Mouse (Mus musculus) midbrain, embryonic 12.5 days (tissue): ENCODE results near the gene Rhov. TPM values are rescaled to one million over a fixed set of nuclear protein-coding genes. Genes with fewer than 3 reads are reported as not detected.

Experiments used
- ATAC-seq: fragments of 200-750 bp; cut with Nextera tagmentation; 2 replicates; pipeline ENCODE4 v1.8.0; 2017; ENCODE audit warnings: low read depth, moderate TSS enrichment, moderate library complexity; ENCODE audit not compliant: low FRiP score
- H3K27ac ChIP-seq: fragments of 300-500 bp; sonication (generic); replicated peaks from 2 replicates; pipeline ENCODE4 v1.5.1; 2016; ENCODE audit warnings: mild to moderate bottlenecking
- H3K27me3 ChIP-seq: fragments of 300-500 bp; sonication (generic); 2 replicates; pipeline ENCODE4 v1.6.1; 2016; ENCODE audit warnings: mild to moderate bottlenecking
- H3K36me3 ChIP-seq: fragments of 300-500 bp; sonication (generic); 2 replicates; pipeline ENCODE4 v1.6.1; 2016
- H3K4me1 ChIP-seq: fragments of 300-500 bp; sonication (generic); 2 replicates; pipeline ENCODE4 v1.6.1; 2016
- H3K4me2 ChIP-seq: fragments of 300-500 bp; sonication (generic); replicated peaks from 2 replicates; pipeline ENCODE4 v1.6.1; 2016; ENCODE audit warnings: mild to moderate bottlenecking, moderate library complexity
- H3K4me3 ChIP-seq: fragments of 300-500 bp; sonication (generic); 2 replicates; pipeline ENCODE4 v1.5.1; 2016; ENCODE audit warnings: mild to moderate bottlenecking
- H3K9ac ChIP-seq: fragments of 300-500 bp; sonication (generic); replicated peaks from 2 replicates; pipeline ENCODE4 v1.6.1; 2016; ENCODE audit warnings: mild to moderate bottlenecking, moderate library complexity
- H3K9me3 ChIP-seq: fragments of 300-500 bp; sonication (generic); 2 replicates; pipeline ENCODE4 v1.6.1; 2016; ENCODE audit warnings: mild to moderate bottlenecking
- WGBS: fragments of 180-500 bp; shearing (Covaris S2); methylation state at CpG from one replicate; pipeline ENCODE4 v1.1.7; 2016; 5-methylcytosine and 5-hydroxymethylcytosine counted together
- polyA plus RNA-seq: library from polyadenylated mRNA; unstranded; fragments of >200 nt; fragmentation: Nextera tagmentation; extraction: Ambion mirVana; gene quantifications from 2 replicates; pipeline ENCODE4 v1.2.1, GENCODE M21; 2016

Gene Rhov
- polyA plus RNA-seq, 1 experiment from 2014 or later, result 3.9 TPM

DNA sequence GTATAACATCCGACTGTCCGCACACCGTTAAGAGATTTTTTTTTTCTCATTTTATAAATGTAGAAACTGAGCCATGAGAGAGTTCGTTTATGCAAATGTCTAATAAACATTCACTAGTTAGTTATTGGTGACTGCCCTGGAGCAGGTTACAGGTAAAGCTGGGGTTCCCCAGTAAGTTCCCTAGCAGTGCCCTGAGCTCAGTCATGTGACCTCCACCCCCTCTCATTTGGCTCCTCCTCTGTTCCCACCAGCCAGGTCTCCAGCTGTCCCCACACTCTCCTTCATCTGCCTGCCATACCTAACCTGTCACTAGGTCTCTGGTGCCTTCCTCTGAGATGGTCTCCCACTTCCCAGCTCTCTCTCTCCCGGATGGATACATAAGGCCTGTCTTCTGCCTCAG is 16.3 kb upstream of the Rhov start:
- whole genome bisulfite sequencing, result 92% methylated on average over 5 of the region's 5 CpGs
- no peak for ATAC-seq

DNA sequence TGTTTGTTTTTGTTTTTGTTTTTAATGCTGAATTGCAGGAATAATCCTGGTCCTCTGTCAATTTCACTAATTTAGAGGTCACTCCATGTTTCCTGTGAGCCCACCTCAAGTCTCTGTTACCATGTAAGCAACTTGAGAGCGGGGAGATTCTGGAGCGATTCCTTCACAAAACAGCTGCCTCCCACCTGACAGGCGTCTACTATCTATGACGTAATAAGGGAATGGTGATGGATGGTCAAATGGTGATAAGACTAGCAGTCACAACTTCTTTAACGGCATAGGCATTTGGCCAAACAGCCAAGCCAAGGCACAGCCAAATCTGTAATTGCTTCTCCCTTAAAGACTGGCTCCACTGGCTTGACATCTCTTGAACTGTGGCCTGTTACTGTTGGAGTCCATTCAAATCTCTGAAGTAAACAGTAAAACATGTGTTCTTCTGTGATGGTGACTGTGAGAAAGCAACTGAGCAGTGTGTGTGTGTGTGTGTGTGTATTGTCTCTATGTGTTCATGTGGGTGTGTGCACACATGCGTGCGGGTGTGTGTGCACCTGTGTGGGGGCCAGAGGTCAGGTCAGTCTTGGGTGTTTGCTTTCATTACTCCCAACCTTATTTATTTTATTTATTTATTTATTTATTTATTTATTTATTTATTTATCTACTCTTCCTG is 11.0 kb upstream of the Rhov start:
- ATAC-seq, result no peak
- H3K4me3 ChIP-seq, result no peak overlapping the region
- no peaks in the 10 kb centered on the region for H3K36me3 ChIP-seq
- no peak overlapping the region for H3K27ac ChIP-seq
- H3K9me3 ChIP-seq, result no peaks in the 10 kb centered on the region
- no peaks in the 10 kb centered on the region for H3K27me3 ChIP-seq
- H3K4me2 ChIP-seq, result no peak overlapping the region
- 92% methylated on average over 7 of the region's 7 CpGs for WGBS
- no peaks in the 10 kb centered on the region for H3K4me1 ChIP-seq
- no peak overlapping the region for H3K9ac ChIP-seq

More for the DNA sequence above, 16.3 kb upstream of the Rhov start:
- Histone ChIP-seq H3K4me2 (no peak overlapping the region), H3K4me1 (peaks cover 12% of the 10 kb centered on the region), H3K36me3 (peaks cover 16% of the 10 kb centered on the region), H3K9me3 (no peaks in the 10 kb centered on the region), H3K4me3 (no peak overlapping the region), H3K27me3 (no peaks in the 10 kb centered on the region), H3K9ac (no peak overlapping the region), H3K27ac (no peak overlapping the region)

DNA sequence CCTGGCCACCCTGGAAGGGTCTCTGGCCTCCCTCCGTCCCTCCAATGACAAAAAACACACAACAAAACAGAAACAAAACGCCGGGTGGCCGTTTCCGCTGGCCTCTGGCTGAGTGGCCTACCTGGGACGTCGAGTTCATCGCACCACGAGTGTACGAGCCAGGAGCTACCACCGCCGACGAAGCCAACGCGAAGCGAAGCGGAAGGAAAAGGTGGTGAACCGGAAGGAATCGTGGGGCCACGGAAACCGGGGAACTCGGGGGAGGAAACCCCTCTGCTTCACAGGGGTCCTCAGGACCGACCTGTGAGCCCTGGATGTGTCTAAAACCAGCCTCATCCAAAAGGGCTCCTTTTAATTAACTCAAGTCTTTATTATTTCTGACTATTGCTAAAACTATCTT is 6.7 kb upstream of the Rhov start:
- no peak for ATAC-seq
- H3K9ac ChIP-seq, result no peak overlapping the region
- H3K4me3 ChIP-seq, result no peak overlapping the region
- H3K36me3 ChIP-seq, result no peaks in the 10 kb centered on the region
- no peak overlapping the region for H3K27ac ChIP-seq
- WGBS, result 86% methylated on average over 23 of the region's 23 CpGs
- no peaks in the 10 kb centered on the region for H3K9me3 ChIP-seq
- H3K27me3 ChIP-seq, result no peaks in the 10 kb centered on the region
- H3K4me1 ChIP-seq, result no peaks in the 10 kb centered on the region
- no peak overlapping the region for H3K4me2 ChIP-seq

GRCm38 (mm10) chr2:119276926-119277325 is 5.9 kb upstream of the Rhov start:
- Histone ChIP-seq H3K4me1 (no peaks in the 10 kb centered on the region), H3K27ac (no peak overlapping the region), H3K36me3 (no peaks in the 10 kb centered on the region), H3K27me3 (no peaks in the 10 kb centered on the region), H3K9ac (no peak overlapping the region), H3K4me3 (no peak overlapping the region), H3K4me2 (no peak overlapping the region), H3K9me3 (no peaks in the 10 kb centered on the region)
- WGBS, result 80% methylated on average over 7 of the region's 7 CpGs
- no peak for ATAC-seq

GRCm38 (mm10) chr2:119274126-119274525 is 3.1 kb upstream of the Rhov start:
- ATAC-seq, result no peak
- Histone ChIP-seq H3K9me3 (no peaks in the 10 kb centered on the region), H3K9ac (no peak overlapping the region), H3K27ac (no peak overlapping the region), H3K4me2 (no peak overlapping the region), H3K4me3 (no peak overlapping the region), H3K4me1 (peaks cover 6% of the 10 kb centered on the region; the same call in 1 of the 2 replicates), H3K27me3 (peaks cover 16% of the 10 kb centered on the region), H3K36me3 (no peaks in the 10 kb centered on the region)
- 81% methylated on average over 1 of the region's 1 CpGs for WGBS

DNA sequence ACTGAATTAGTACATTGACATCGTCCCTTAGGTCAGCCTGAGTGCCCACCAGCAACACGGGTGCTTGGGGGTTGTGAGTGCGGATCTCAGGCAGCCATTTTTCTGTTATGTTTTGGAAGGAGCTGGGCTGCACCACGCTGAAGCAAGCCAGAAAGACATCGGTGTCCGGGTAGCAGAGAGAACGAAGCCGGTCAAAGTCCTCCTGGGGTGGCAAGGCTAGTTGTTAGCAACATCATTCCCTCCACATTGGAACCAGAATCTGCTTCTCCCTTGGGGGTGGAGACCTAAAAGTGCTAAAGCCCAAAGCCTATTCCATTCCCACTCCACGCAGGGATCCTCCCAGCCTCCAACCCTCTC is 808 bp downstream of the Rhov start:
- Histone ChIP-seq H3K4me2 (peak overlapping the region; percentile 91), H3K9ac (peak overlapping the region; percentile 68), H3K9me3 (no peaks in the 10 kb centered on the region), H3K36me3 (no peaks in the 10 kb centered on the region), H3K27me3 (peaks cover 23% of the 10 kb centered on the region), H3K4me1 (peaks cover 6% of the 10 kb centered on the region; the same call in 1 of the 2 replicates), H3K27ac (no peak overlapping the region), H3K4me3 (peak overlapping the region; percentile 71)
- WGBS, result 41% methylated on average over 9 of the region's 9 CpGs
- 0 out of 2 replicates have a peak, but pooled peaks have one; percentile 4 for ATAC-seq

DNA sequence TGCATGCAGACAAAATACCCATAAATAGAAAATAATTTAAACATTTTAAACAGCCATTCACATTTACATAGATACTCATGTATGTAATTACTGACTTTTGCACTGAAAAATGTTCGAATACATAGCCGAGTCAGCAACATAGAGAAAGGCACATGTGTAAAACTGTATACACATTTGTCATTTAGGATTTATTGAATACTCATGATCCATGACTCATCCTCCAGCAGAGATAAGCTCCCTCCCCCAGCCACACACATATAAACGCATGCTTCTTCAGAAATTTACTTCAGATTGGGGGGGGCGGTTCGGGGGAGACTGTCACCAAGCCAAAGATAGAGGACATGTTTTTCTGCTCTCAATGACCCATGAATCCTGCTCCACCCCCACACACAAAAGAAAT is 7.3 kb downstream of the Rhov start:
- 78% methylated on average over 5 of the region's 5 CpGs for WGBS
- no peak overlapping the region for H3K27ac ChIP-seq
- no peaks in the 10 kb centered on the region for H3K36me3 ChIP-seq
- no peak overlapping the region for H3K4me2 ChIP-seq
- H3K9ac ChIP-seq, result no peak overlapping the region
- no peak for ATAC-seq
- H3K4me1 ChIP-seq, result no peaks in the 10 kb centered on the region
- H3K4me3 ChIP-seq, result no peak overlapping the region
- H3K9me3 ChIP-seq, result no peaks in the 10 kb centered on the region
- H3K27me3 ChIP-seq, result peaks cover 8% of the 10 kb centered on the region; the same call in 1 of the 2 replicates

- H3K9ac ChIP-seq, result no peak overlapping the region
- 52% methylated on average over 8 of the region's 8 CpGs for WGBS
- H3K4me2 ChIP-seq, result no peak overlapping the region
- peaks cover 4% of the 10 kb centered on the region; the same call in 1 of the 2 replicates for H3K27me3 ChIP-seq
- H3K27ac ChIP-seq, result no peak overlapping the region
- no peak for ATAC-seq
- H3K9me3 ChIP-seq, result no peaks in the 10 kb centered on the region
- H3K4me1 ChIP-seq, result no peaks in the 10 kb centered on the region
- H3K4me3 ChIP-seq, result no peak overlapping the region
- H3K36me3 ChIP-seq, result no peaks in the 10 kb centered on the region
These were observed 8.1 kb downstream of the Rhov start for GRCm38 (mm10) chr2:119262978-119263377.

GRCm38 (mm10) chr2:119261326-119261725 is 9.7 kb downstream of the Rhov start:
- peaks cover 4% of the 10 kb centered on the region; the same call in 1 of the 2 replicates for H3K27me3 ChIP-seq
- H3K27ac ChIP-seq, result no peak overlapping the region
- H3K4me2 ChIP-seq, result no peak overlapping the region
- no peaks in the 10 kb centered on the region for H3K36me3 ChIP-seq
- H3K4me3 ChIP-seq, result no peak overlapping the region
- 58% methylated on average over 2 of the region's 2 CpGs for WGBS
- H3K9me3 ChIP-seq, result no peaks in the 10 kb centered on the region
- H3K9ac ChIP-seq, result no peak overlapping the region
- H3K4me1 ChIP-seq, result no peaks in the 10 kb centered on the region
- no peak for ATAC-seq

DNA sequence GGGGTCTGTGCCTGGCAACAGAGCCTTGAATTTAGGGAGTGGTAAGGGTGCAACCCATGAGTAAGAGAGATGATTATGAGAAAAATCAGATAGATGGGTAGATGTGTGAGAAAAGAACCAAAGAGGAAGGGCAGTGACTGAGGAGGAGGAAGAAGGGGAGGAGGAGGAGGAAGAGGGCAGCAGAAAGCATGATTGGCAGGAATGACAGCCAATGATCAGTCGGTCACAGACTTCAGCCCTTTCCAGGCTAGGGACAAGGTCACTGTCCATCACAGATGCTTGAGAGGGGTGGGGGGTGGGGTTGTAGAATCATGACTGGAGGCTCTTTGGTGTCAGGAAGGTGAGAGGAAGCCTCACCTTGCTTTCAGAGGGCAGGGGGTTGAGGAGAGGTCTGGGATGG is 10.6 kb downstream of the Rhov start:
- 71% methylated on average over 1 of the region's 1 CpGs for WGBS
- Histone ChIP-seq H3K9ac (no peak overlapping the region), H3K36me3 (no peaks in the 10 kb centered on the region), H3K4me2 (no peak overlapping the region), H3K4me3 (no peak overlapping the region), H3K4me1 (no peaks in the 10 kb centered on the region), H3K27me3 (peaks cover 4% of the 10 kb centered on the region; the same call in 1 of the 2 replicates), H3K9me3 (no peaks in the 10 kb centered on the region), H3K27ac (no peak overlapping the region)
- no peak for ATAC-seq

GRCm38 (mm10) chr2:119254976-119255375 is 16.1 kb downstream of the Rhov start:
- no peaks in the 10 kb centered on the region for H3K4me1 ChIP-seq
- peaks cover 23% of the 10 kb centered on the region for H3K27me3 ChIP-seq
- no peak overlapping the region for H3K4me3 ChIP-seq
- H3K9ac ChIP-seq, result no peak overlapping the region
- 7% methylated on average over 7 of the region's 7 CpGs for WGBS
- H3K36me3 ChIP-seq, result no peaks in the 10 kb centered on the region
- no peak overlapping the region for H3K27ac ChIP-seq
- no peak for ATAC-seq
- H3K4me2 ChIP-seq, result no peak overlapping the region
- no peaks in the 10 kb centered on the region for H3K9me3 ChIP-seq

DNA sequence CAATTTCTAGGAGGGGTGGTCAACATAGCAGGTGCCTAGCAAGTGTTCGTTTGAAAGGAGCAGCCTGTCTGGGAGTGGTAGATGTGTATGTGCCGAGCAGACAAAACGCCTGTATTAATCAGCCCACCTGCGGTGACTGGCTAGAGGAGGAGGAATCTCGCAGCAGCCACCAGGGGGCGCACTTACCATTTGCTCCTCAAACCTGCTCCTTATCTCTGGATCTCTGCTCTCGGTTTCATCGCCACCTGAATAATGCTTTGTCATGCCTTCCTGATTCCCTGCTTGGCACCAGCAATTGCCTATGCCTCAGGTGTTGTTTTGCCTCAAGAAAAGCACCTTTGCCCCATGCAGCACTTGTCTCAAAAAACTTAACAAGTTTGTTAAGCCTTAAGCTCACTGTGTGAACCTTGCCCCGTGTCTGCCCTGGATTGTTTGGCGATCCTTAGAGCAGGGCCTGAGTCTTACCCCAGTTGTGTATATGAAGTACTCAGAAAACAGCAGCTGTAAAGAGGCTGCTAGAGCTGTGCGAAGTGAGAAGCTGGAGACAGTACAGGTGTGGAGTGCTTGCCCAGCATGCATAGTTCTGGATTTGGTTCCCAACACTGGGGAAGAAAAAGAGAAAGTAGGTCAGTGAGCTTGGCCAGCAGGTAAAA is 20.1 kb downstream of the Rhov start:
- H3K36me3 ChIP-seq, result no peaks in the 10 kb centered on the region
- ATAC-seq, result peak; percentile 49; the same call in 1 of the 2 replicates

More for the DNA sequence above, 20.1 kb downstream of the Rhov start:
- peaks cover 29% of the 10 kb centered on the region for H3K27me3 ChIP-seq
- H3K4me1 ChIP-seq, result no peaks in the 10 kb centered on the region
- H3K4me3 ChIP-seq, result no peak overlapping the region
- H3K9me3 ChIP-seq, result no peaks in the 10 kb centered on the region
- H3K4me2 ChIP-seq, result 0 out of 2 replicates have a peak overlapping the region, but pooled peaks have one; percentile 23
- H3K9ac ChIP-seq, result no peak overlapping the region
- H3K27ac ChIP-seq, result no peak overlapping the region
- 15% methylated on average over 11 of the region's 11 CpGs for WGBS
